Mouse (Mus musculus): Measurements from ENCODE around the gene Anxa11.
A peak's percentile ranks its signal among the peaks of the same experiment; 100 is the strongest.
"Not testable (repeated sequence)": the region's sequence is repeated elsewhere in the genome, so short reads cannot be mapped to it uniquely, and the experiment has no call there.

Anxa11 gene

GRCm38 (mm10) chr14:25841991-25842687 is at the start of gene Anxa11:
Gene Anxa11 (plus strand): TSS chr14:25842156.
- DNase-seq, result peak; percentile 97

- no peak for DNase-seq
Measured at GRCm38 (mm10) chr14:25794331-25794730, 47.6 kb upstream of the Anxa11 start.

GRCm38 (mm10) chr14:25795067-25795466 is 46.9 kb upstream of the Anxa11 start:
- no peak for DNase-seq

GRCm38 (mm10) chr14:25795561-25796174 is 46.3 kb upstream of the Anxa11 start:
- no peak for DNase-seq

GRCm38 (mm10) chr14:25796619-25797018 is 45.3 kb upstream of the Anxa11 start:
- DNase-seq, result no peak

- DNase-seq, result peak; percentile 94
Measured at GRCm38 (mm10) chr14:25800166-25800960, 41.6 kb upstream of the Anxa11 start.

- DNase-seq, result no peak
Measured at GRCm38 (mm10) chr14:25802511-25802910, 39.4 kb upstream of the Anxa11 start.

- no peak for DNase-seq
Measured at GRCm38 (mm10) chr14:25803246-25803809, 38.6 kb upstream of the Anxa11 start.

- no peak for DNase-seq
Measured at GRCm38 (mm10) chr14:25805871-25806270, 36.1 kb upstream of the Anxa11 start.

GRCm38 (mm10) chr14:25806561-25806960 is 35.4 kb upstream of the Anxa11 start:
- DNase-seq, result no peak

- DNase-seq, result not testable (repeated sequence)
Measured at GRCm38 (mm10) chr14:25811026-25811425, 30.9 kb upstream of the Anxa11 start.

- DNase-seq, result no peak
Measured at GRCm38 (mm10) chr14:25814140-25814539, 27.8 kb upstream of the Anxa11 start.

- peak; percentile 74 for DNase-seq
Measured at GRCm38 (mm10) chr14:25816416-25816815, 25.5 kb upstream of the Anxa11 start.

GRCm38 (mm10) chr14:25822584-25822983 is 19.4 kb upstream of the Anxa11 start:
- no peak for DNase-seq

GRCm38 (mm10) chr14:25824995-25825394 is 17.0 kb upstream of the Anxa11 start:
- no peak for DNase-seq

- no peak for DNase-seq
Measured at GRCm38 (mm10) chr14:25825880-25826626, 15.9 kb upstream of the Anxa11 start.

GRCm38 (mm10) chr14:25826866-25827265 is 15.1 kb upstream of the Anxa11 start:
- no peak for DNase-seq

GRCm38 (mm10) chr14:25831332-25831731 is 10.6 kb upstream of the Anxa11 start:
- no peak for DNase-seq

GRCm38 (mm10) chr14:25832301-25832700 is 9.7 kb upstream of the Anxa11 start:
- peak; percentile 85 for DNase-seq

- DNase-seq, result no peak
Measured at GRCm38 (mm10) chr14:25838411-25838810, 3.5 kb upstream of the Anxa11 start.

- no peak for DNase-seq
Measured at GRCm38 (mm10) chr14:25839791-25840190, 2.2 kb upstream of the Anxa11 start.

- DNase-seq, result no peak
Measured at GRCm38 (mm10) chr14:25840961-25841360, 995 bp upstream of the Anxa11 start.

- DNase-seq, result no peak
Measured at GRCm38 (mm10) chr14:25841579-25841978, 377 bp upstream of the Anxa11 start.
